Mouse (Mus musculus): ENCODE results near the gene Swap70. TPM values are rescaled to one million over a fixed set of nuclear protein-coding genes. Genes with fewer than 3 reads are reported as not detected.

Gene Swap70
- polyA plus RNA-seq, 1 experiment from 2014 or later: 23.3 TPM

DNA sequence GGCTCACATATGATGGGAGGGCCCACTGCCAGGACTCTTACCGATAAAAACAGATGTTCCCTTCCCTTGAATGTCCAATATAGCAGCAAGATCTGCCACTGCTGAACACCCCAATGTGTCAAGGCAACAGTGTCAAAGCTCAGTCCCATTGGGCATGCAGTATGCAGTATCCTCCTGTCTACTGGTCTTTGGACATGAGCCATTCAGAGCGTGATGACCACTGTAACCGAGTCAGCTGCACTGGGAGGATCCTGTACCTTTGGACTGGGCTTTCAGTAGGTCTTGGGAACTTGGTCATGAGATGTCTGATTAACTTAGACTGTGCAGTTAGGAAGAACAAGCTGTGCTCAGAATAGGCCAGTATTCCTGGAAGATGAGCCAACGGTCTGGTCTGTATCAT is 84.0 kb downstream of the Swap70 start:
- H3K36me3 ChIP-seq (ENCODE audit: insufficient read depth, low read length): peaks cover 13% of the 10 kb centered on the region
- no peak overlapping the region for H3K4me3 ChIP-seq (replicated peaks; ENCODE audit: low read depth, low read length)
- no peaks in the 10 kb centered on the region for H3K4me1 ChIP-seq (replicated peaks; ENCODE audit: insufficient read depth, low read length)
- H3K9me3 ChIP-seq (replicated peaks; ENCODE audit: low read length): no peaks in the 10 kb centered on the region
- no peak for DNase-seq (ENCODE audit: low spot score)
- WGBS: 85% methylated on average over 4 of the region's 4 CpGs
- peak; percentile 85 for ATAC-seq (replicated peaks; ENCODE audit: low FRiP score, low read depth)
- H3K27me3 ChIP-seq (ENCODE audit: insufficient read depth, low read length): no peaks in the 10 kb centered on the region
- TF ChIP-seq CTCF (IDR thresholded peaks at IDR 0.05; ENCODE audit: low read depth): no peak
- H3K27ac ChIP-seq: 0 out of 2 replicates have a peak overlapping the region, but pooled peaks have one; percentile 25
- H3K9ac ChIP-seq (ENCODE audit: low read depth, low read length): no peak overlapping the region
- H3K4me2 ChIP-seq (ENCODE audit: low read length): no peak overlapping the region

- no peaks in the 10 kb centered on the region for H3K9me3 ChIP-seq (replicated peaks; ENCODE audit: low read length)
- WGBS: 72% methylated on average over 5 of the region's 5 CpGs
- no peak overlapping the region for H3K9ac ChIP-seq (ENCODE audit: low read depth, low read length)
- H3K4me3 ChIP-seq (replicated peaks; ENCODE audit: low read depth, low read length): no peak overlapping the region
- TF ChIP-seq CTCF (IDR thresholded peaks at IDR 0.05; ENCODE audit: low read depth): no peak
- H3K4me1 ChIP-seq (replicated peaks; ENCODE audit: insufficient read depth, low read length): no peaks in the 10 kb centered on the region
- H3K27ac ChIP-seq: peak overlapping the region; percentile 25; the same call in 1 of the 2 replicates
- no peaks in the 10 kb centered on the region for H3K27me3 ChIP-seq (ENCODE audit: insufficient read depth, low read length)
- ATAC-seq (replicated peaks; ENCODE audit: low FRiP score, low read depth) (no peak), DNase-seq (ENCODE audit: low spot score) (no peak)
- H3K36me3 ChIP-seq (ENCODE audit: insufficient read depth, low read length): peaks cover 15% of the 10 kb centered on the region
- H3K4me2 ChIP-seq (ENCODE audit: low read length): no peak overlapping the region
Measured at GRCm38 (mm10) chr7:110306281-110306680, 84.8 kb downstream of the Swap70 start.

GRCm38 (mm10) chr7:110307741-110308140 is 86.2 kb downstream of the Swap70 start:
- Histone ChIP-seq H3K27ac (no peak overlapping the region), H3K36me3 (ENCODE audit: insufficient read depth, low read length) (peaks cover 29% of the 10 kb centered on the region), H3K9ac (ENCODE audit: low read depth, low read length) (no peak overlapping the region), H3K27me3 (ENCODE audit: insufficient read depth, low read length) (no peaks in the 10 kb centered on the region), H3K4me3 (replicated peaks; ENCODE audit: low read depth, low read length) (no peak overlapping the region), H3K9me3 (replicated peaks; ENCODE audit: low read length) (no peaks in the 10 kb centered on the region), H3K4me1 (replicated peaks; ENCODE audit: insufficient read depth, low read length) (no peaks in the 10 kb centered on the region), H3K4me2 (ENCODE audit: low read length) (no peak overlapping the region)
- TF ChIP-seq CTCF (IDR thresholded peaks at IDR 0.05; ENCODE audit: low read depth): no peak
- no peak for ATAC-seq (replicated peaks; ENCODE audit: low FRiP score, low read depth)
- 89% methylated on average over 11 of the region's 11 CpGs for WGBS
- DNase-seq (ENCODE audit: low spot score): no peak

DNA sequence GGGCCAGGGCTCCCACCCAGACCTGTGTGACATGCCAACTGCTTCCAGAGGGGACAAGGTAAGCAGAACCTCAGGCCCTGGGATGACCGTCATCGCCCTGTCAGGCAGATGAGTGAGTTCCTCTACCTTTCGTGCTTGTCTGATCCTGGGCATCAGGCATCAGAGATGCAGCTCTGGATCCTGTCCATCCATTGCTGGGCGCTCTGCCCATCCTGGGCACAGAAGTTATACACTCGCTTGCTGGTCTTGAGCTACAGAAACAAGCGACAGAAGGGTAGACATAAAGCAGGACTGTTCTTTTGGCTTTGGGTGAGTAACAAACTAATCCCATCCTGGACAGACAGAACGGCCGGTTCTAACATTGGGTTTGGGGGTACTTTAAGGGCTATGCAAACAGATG is 87.7 kb downstream of the Swap70 start:
- ATAC-seq (replicated peaks; ENCODE audit: low FRiP score, low read depth): no peak
- Histone ChIP-seq H3K36me3 (ENCODE audit: insufficient read depth, low read length) (peaks cover 37% of the 10 kb centered on the region), H3K4me1 (replicated peaks; ENCODE audit: insufficient read depth, low read length) (no peaks in the 10 kb centered on the region), H3K9me3 (replicated peaks; ENCODE audit: low read length) (no peaks in the 10 kb centered on the region), H3K9ac (ENCODE audit: low read depth, low read length) (no peak overlapping the region), H3K4me2 (ENCODE audit: low read length) (no peak overlapping the region), H3K4me3 (replicated peaks; ENCODE audit: low read depth, low read length) (no peak overlapping the region), H3K27ac (no peak overlapping the region), H3K27me3 (ENCODE audit: insufficient read depth, low read length) (no peaks in the 10 kb centered on the region)
- no peak for DNase-seq (ENCODE audit: low spot score)
- TF ChIP-seq CTCF (IDR thresholded peaks at IDR 0.05; ENCODE audit: low read depth): no peak
- 98% methylated on average over 8 of the region's 8 CpGs for WGBS

DNA sequence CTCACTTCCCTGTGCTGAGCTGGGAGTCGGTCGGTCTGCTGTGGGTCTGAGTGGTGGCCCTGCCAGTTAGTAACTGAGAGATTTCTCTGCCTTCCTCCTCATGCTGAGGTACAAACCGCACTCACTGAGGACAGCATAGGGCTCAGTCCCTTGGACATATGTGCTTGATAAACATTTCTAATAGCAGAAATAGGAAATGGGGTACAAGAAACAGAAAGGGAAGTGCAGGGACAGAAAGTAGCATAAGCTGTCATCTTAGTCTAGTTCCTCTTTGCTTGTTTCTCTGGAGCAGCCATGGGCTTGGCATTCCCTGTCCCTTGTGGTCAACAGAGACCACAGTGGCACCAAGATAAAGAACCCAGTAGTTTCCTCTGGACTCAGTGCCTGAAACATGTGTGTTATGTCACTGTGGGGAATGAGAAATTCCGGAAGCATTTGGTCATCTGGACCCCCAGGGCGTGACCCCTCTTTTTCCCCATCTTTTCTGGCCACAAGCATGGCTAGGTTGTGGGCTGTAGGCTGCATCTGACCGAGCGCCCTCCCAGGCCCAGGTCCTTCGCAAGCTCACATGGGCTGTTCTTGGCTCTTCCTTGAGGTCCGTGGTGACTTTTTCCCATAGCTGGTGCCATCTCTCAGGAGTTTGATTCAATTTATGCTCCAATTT is 92.0 kb downstream of the Swap70 start:
- WGBS: 88% methylated on average over 9 of the region's 9 CpGs
- Histone ChIP-seq H3K27ac (no peak overlapping the region), H3K36me3 (ENCODE audit: insufficient read depth, low read length) (peaks cover 45% of the 10 kb centered on the region), H3K4me3 (replicated peaks; ENCODE audit: low read depth, low read length) (no peak overlapping the region), H3K27me3 (ENCODE audit: insufficient read depth, low read length) (no peaks in the 10 kb centered on the region), H3K9ac (ENCODE audit: low read depth, low read length) (no peak overlapping the region), H3K4me1 (replicated peaks; ENCODE audit: insufficient read depth, low read length) (no peaks in the 10 kb centered on the region), H3K4me2 (ENCODE audit: low read length) (no peak overlapping the region), H3K9me3 (replicated peaks; ENCODE audit: low read length) (no peaks in the 10 kb centered on the region)
- no peak for ATAC-seq (replicated peaks; ENCODE audit: low FRiP score, low read depth)
- no peak for DNase-seq (ENCODE audit: low spot score)
- no peak for TF ChIP-seq CTCF (IDR thresholded peaks at IDR 0.05; ENCODE audit: low read depth)

DNA sequence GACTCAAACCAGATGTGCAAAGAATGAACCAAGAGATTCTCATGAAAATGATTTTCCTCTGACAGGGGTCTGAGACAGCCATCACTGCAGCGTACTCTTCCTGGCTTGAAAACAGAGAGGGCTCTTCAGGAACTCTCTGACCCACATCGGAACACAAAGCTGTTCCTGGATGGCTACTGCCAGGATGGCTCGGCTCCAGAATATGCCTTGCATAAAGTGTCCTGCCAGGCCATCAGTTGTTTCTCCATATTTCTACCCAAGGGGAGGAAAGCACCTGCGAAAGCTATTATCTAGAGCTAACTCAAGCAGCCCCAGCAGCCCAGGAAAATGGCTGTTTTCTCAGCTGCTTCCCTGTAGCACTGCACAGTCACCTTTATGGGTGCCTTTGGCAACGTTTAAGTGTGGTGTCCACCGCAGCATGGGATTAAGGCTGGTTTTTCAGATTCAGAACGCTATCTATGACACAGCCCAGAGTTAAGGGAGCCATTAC is 92.9 kb downstream of the Swap70 start:
- Histone ChIP-seq H3K27ac (no peak overlapping the region), H3K4me2 (ENCODE audit: low read length) (no peak overlapping the region), H3K9ac (ENCODE audit: low read depth, low read length) (no peak overlapping the region), H3K27me3 (ENCODE audit: insufficient read depth, low read length) (no peaks in the 10 kb centered on the region), H3K9me3 (replicated peaks; ENCODE audit: low read length) (no peaks in the 10 kb centered on the region), H3K36me3 (ENCODE audit: insufficient read depth, low read length) (peaks cover 42% of the 10 kb centered on the region), H3K4me3 (replicated peaks; ENCODE audit: low read depth, low read length) (no peak overlapping the region), H3K4me1 (replicated peaks; ENCODE audit: insufficient read depth, low read length) (no peaks in the 10 kb centered on the region)
- no peak for TF ChIP-seq CTCF (IDR thresholded peaks at IDR 0.05; ENCODE audit: low read depth)
- WGBS: 90% methylated on average over 7 of the region's 7 CpGs
- ATAC-seq (replicated peaks; ENCODE audit: low FRiP score, low read depth) (no peak), DNase-seq (ENCODE audit: low spot score) (no peak)

All from kidney, postnatal 0 days (tissue).